Mouse (Mus musculus) hindbrain, embryonic 11.5 days (tissue): Measurements from ENCODE around the gene Gm3512. TPM values are rescaled to one million over a fixed set of nuclear protein-coding genes. Genes with fewer than 3 reads are reported as not detected.
"Not testable (repeated sequence)": the region's sequence is repeated elsewhere in the genome, so short reads cannot be mapped to it uniquely, and the experiment has no call there.

ENCODE experiments used
- ATAC-seq: fragments of 200-750 bp; cut with Nextera tagmentation; 2 replicates; pipeline ENCODE4 v1.8.0; 2017; ENCODE audit warnings: mild to moderate bottlenecking, moderate TSS enrichment, moderate library complexity; ENCODE audit not compliant: low FRiP score
- DNase-seq: peaks from one replicate; pipeline ENCODE4 v3.0.0-alpha.2; 2015; ENCODE audit warnings: low spot score
- H3K27ac ChIP-seq: fragments of 300-500 bp; sonication (generic); 2 replicates; pipeline ENCODE4 v1.5.1; 2014; ENCODE audit warnings: mild to moderate bottlenecking, low read depth, low read length
- H3K27me3 ChIP-seq: fragments of 300-500 bp; sonication (generic); 2 replicates; pipeline ENCODE4 v1.6.1; 2014; ENCODE audit warnings: mild to moderate bottlenecking, low read length, moderate library complexity, mixed read lengths; ENCODE audit not compliant: control insufficient read depth, insufficient read depth
- H3K36me3 ChIP-seq: fragments of 300-500 bp; sonication (generic); 2 replicates; pipeline ENCODE4 v1.6.1; 2014; ENCODE audit warnings: mild to moderate bottlenecking, low read length, moderate library complexity, mixed read lengths; ENCODE audit not compliant: control insufficient read depth, insufficient read depth
- H3K4me1 ChIP-seq: fragments of 300-500 bp; sonication (generic); replicated peaks from 2 replicates; pipeline ENCODE4 v1.6.1; 2014; ENCODE audit warnings: low read length, mixed read lengths; ENCODE audit not compliant: control insufficient read depth, insufficient read depth
- H3K4me2 ChIP-seq: fragments of 300-500 bp; sonication (generic); replicated peaks from 2 replicates; pipeline ENCODE4 v1.6.1; 2014; ENCODE audit warnings: mild to moderate bottlenecking, low read depth, low read length
- H3K4me3 ChIP-seq: fragments of 300-500 bp; sonication (generic); 2 replicates; pipeline ENCODE4 v1.5.1; 2014; ENCODE audit warnings: low read depth, low read length
- H3K9ac ChIP-seq: fragments of 300-500 bp; sonication (generic); 2 replicates; pipeline ENCODE4 v1.6.1; 2014; ENCODE audit warnings: low read depth, low read length
- H3K9me3 ChIP-seq: fragments of 300-500 bp; sonication (generic); 2 replicates; pipeline ENCODE4 v1.6.1; 2016; ENCODE audit warnings: low read length; ENCODE audit not compliant: control insufficient read depth
- WGBS: fragments of 180-500 bp; shearing (Covaris S2); extraction: QIAGEN DNeasy Blood & Tissue Kit; methylation state at CpG from one replicate; pipeline ENCODE4 v1.1.7; 2014; 5-methylcytosine and 5-hydroxymethylcytosine counted together
- polyA plus RNA-seq: library from polyadenylated mRNA; unstranded; fragments of >200 nt; fragmentation: Nextera tagmentation; extraction: Ambion mirVana; gene quantifications from 2 replicates; pipeline ENCODE4 v1.2.1, GENCODE M21; 2014

Gene Gm3512
- polyA plus RNA-seq, result 5.1 and 5.5 TPM in 2 replicates

- H3K27ac ChIP-seq, H3K9me3 ChIP-seq, H3K4me3 ChIP-seq, H3K4me1 ChIP-seq, DNase-seq, H3K9ac ChIP-seq, H3K27me3 ChIP-seq, H3K36me3 ChIP-seq, H3K4me2 ChIP-seq: not testable (repeated sequence)
- WGBS, result no CpG with 5 or more reads among the region's 37 CpGs
- ATAC-seq, result peak; percentile 72; the same call in 1 of the 2 replicates
These were observed at the start of gene Gm3512 for GRCm38 (mm10) chr14:7174483-7174971. Gene Gm3512, minus strand, starts transcription at chr14:7174533.

DNA sequence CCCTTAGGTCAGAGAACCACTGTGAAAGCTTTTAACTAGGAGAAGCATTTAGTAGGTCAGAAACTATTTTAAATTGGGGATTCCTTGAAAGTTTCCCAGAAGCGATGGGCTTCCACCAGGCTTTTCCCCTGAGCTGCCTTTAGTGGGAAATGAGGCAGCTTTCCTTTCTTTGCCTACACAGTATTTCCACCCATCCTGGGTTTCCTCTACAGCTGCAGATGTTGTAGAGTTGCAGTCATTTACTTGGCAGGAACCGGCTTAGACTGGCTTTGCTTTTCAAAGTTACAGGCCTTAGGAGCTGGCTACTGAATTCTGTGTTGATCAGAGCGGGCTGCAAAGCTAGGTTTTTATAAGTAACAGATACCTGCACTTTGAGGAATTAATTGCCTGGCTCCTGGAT lies 25.7 kb upstream of the Gm3512 start:
- H3K27ac ChIP-seq, ATAC-seq, H3K9ac ChIP-seq, H3K9me3 ChIP-seq, H3K4me1 ChIP-seq, H3K4me3 ChIP-seq, H3K4me2 ChIP-seq, H3K27me3 ChIP-seq, H3K36me3 ChIP-seq, DNase-seq: not testable (repeated sequence)
- WGBS, result 100% methylated on average over 1 of the region's 3 CpGs

DNA sequence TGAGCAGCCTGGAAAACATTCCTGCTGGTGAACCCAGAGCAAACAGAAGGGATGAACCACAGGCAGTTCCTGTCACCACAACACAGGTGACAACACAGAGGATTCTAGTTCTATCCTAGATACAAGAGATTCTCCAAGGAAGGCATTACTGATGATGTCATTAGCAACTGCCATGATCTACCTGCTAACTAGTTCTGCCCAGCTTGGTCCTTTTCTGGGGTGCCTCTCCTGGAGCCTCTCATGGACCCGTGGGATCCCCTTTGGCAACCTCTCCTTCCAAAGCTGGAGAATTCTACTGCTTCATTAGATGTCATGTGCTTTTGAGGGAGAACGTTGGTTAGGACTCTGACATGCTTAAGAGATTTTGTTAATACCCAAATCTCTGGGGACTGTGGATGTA lies 20.1 kb upstream of the Gm3512 start, which contains the start of gene Gm16434:
Gm16434 (minus strand) TSS at position 101 of the 400 bp plus-strand sequence.
- not testable (repeated sequence) for H3K4me3 ChIP-seq, ATAC-seq, DNase-seq, H3K4me1 ChIP-seq, H3K9ac ChIP-seq, H3K4me2 ChIP-seq, H3K36me3 ChIP-seq, H3K9me3 ChIP-seq, H3K27me3 ChIP-seq, H3K27ac ChIP-seq
- WGBS, result no CpG with 5 or more reads among the region's 2 CpGs

GRCm38 (mm10) chr14:7125312-7125711 lies 49.0 kb downstream of the Gm3512 start, which contains the start of gene Gm6676:
Gene Gm6676, minus strand, starts transcription at chr14:7125412.
- ATAC-seq, DNase-seq, H3K27ac ChIP-seq, H3K9ac ChIP-seq, H3K36me3 ChIP-seq, H3K4me1 ChIP-seq, H3K4me2 ChIP-seq, H3K9me3 ChIP-seq, H3K4me3 ChIP-seq, H3K27me3 ChIP-seq: not testable (repeated sequence)
- WGBS, result no CpG with 5 or more reads among the region's 2 CpGs

GRCm38 (mm10) chr14:7105124-7105802 lies 69.1 kb downstream of the Gm3512 start:
- peak overlapping the region; percentile 39 for H3K4me3 ChIP-seq
- H3K4me1 ChIP-seq, H3K36me3 ChIP-seq, H3K27me3 ChIP-seq, H3K9me3 ChIP-seq: not testable (repeated sequence)
- peak; percentile 78 for ATAC-seq
- DNase-seq, result peak; percentile 45
- peak overlapping the region; percentile 37 for H3K4me2 ChIP-seq
- peak overlapping the region; percentile 54; the same call in 1 of the 2 replicates for H3K9ac ChIP-seq
- WGBS, result 0% methylated on average over 5 of the region's 54 CpGs
- 0 out of 2 replicates have a peak overlapping the region, but pooled peaks have one; percentile 58 for H3K27ac ChIP-seq

Other genes with a start within 250 kb of the Gm3512 start
- gene Gm6356, start 200.7 kb downstream of the Gm3512 start, polyA plus RNA-seq, result not detected in 2 replicates
- gene Gm10406, start 147.1 kb downstream of the Gm3512 start, polyA plus RNA-seq, result 1.2 and 1.7 TPM in 2 replicates
- not detected in 2 replicates for gene Gm3685, start 129.6 kb downstream of the Gm3512 start, polyA plus RNA-seq
- gene Gm3696, start 73.9 kb downstream of the Gm3512 start, polyA plus RNA-seq, result 2.9 and 3.3 TPM in 2 replicates
- not detected in 2 replicates for gene Gm6676, start 49.1 kb downstream of the Gm3512 start, polyA plus RNA-seq
- gene Gm16434, start 20.0 kb upstream of the Gm3512 start, polyA plus RNA-seq, result not detected in 2 replicates
- gene Gm3727, start 90.2 kb upstream of the Gm3512 start, polyA plus RNA-seq, result not detected in 2 replicates
- gene Gm3739, start 140.5 kb upstream of the Gm3512 start, polyA plus RNA-seq, result 2.0 and 2.1 TPM in 2 replicates
- gene Gm5797, start 157.9 kb upstream of the Gm3512 start, polyA plus RNA-seq, result not detected in 2 replicates
- gene Gm8374, start 190.6 kb upstream of the Gm3512 start, polyA plus RNA-seq, result not detected in 2 replicates